Mouse (Mus musculus) cerebellum, adult 11-12 months (tissue): ENCODE measurements around the gene P2rx1.

Source experiments
- DNase-seq: peaks from one replicate; pipeline ENCODE4 v3.0.0; 2022

Gene P2rx1

GRCm38 (mm10) chr11:72998771-72999170 is at the start of gene P2rx1:
P2rx1 (plus strand) TSS chr11:72999103.
- DNase-seq: no peak

- no peak for DNase-seq
These were observed 47.5 kb upstream of the P2rx1 start for GRCm38 (mm10) chr11:72951137-72952000.

- DNase-seq: no peak
These were observed 46.7 kb upstream of the P2rx1 start for GRCm38 (mm10) chr11:72952226-72952625.

- DNase-seq: no peak
These were observed 46.2 kb upstream of the P2rx1 start for GRCm38 (mm10) chr11:72952697-72953096.

GRCm38 (mm10) chr11:72953116-72953439 is 45.8 kb upstream of the P2rx1 start:
- no peak for DNase-seq

GRCm38 (mm10) chr11:72953440-72954151 is 45.3 kb upstream of the P2rx1 start:
- DNase-seq: peak; percentile 23

- no peak for DNase-seq
These were observed 44.7 kb upstream of the P2rx1 start for GRCm38 (mm10) chr11:72954216-72954615.

- no peak for DNase-seq
These were observed 43.4 kb upstream of the P2rx1 start for GRCm38 (mm10) chr11:72955339-72955974.

GRCm38 (mm10) chr11:72957318-72957717 is 41.6 kb upstream of the P2rx1 start:
- DNase-seq: no peak

- DNase-seq: no peak
These were observed 38.8 kb upstream of the P2rx1 start for GRCm38 (mm10) chr11:72959924-72960679.

- DNase-seq: no peak
These were observed 38.2 kb upstream of the P2rx1 start for GRCm38 (mm10) chr11:72960723-72961071.

GRCm38 (mm10) chr11:72961072-72961980 is 37.6 kb upstream of the P2rx1 start, which contains the start of gene Atp2a3:
Atp2a3 (plus strand) TSS chr11:72961169.
- no peak for DNase-seq

GRCm38 (mm10) chr11:72962378-72962777 is 36.5 kb upstream of the P2rx1 start:
- no peak for DNase-seq

GRCm38 (mm10) chr11:72963058-72963788 is 35.7 kb upstream of the P2rx1 start:
- DNase-seq: no peak

GRCm38 (mm10) chr11:72963789-72964294 is 35.1 kb upstream of the P2rx1 start:
- no peak for DNase-seq

- no peak for DNase-seq
These were observed 23.9 kb upstream of the P2rx1 start for GRCm38 (mm10) chr11:72974995-72975503.

GRCm38 (mm10) chr11:72982516-72982915 is 16.4 kb upstream of the P2rx1 start:
- DNase-seq: no peak

- DNase-seq: no peak
These were observed 15.6 kb upstream of the P2rx1 start for GRCm38 (mm10) chr11:72983283-72983682.

GRCm38 (mm10) chr11:72986745-72987144 is 12.2 kb upstream of the P2rx1 start:
- DNase-seq: no peak

GRCm38 (mm10) chr11:72987234-72987633 is 11.7 kb upstream of the P2rx1 start:
- no peak for DNase-seq

- DNase-seq: no peak
These were observed 11.1 kb upstream of the P2rx1 start for GRCm38 (mm10) chr11:72987807-72988206.
